8 mouse cellular contexts compared by ENCODE assay signal in the genomic region with DNA sequence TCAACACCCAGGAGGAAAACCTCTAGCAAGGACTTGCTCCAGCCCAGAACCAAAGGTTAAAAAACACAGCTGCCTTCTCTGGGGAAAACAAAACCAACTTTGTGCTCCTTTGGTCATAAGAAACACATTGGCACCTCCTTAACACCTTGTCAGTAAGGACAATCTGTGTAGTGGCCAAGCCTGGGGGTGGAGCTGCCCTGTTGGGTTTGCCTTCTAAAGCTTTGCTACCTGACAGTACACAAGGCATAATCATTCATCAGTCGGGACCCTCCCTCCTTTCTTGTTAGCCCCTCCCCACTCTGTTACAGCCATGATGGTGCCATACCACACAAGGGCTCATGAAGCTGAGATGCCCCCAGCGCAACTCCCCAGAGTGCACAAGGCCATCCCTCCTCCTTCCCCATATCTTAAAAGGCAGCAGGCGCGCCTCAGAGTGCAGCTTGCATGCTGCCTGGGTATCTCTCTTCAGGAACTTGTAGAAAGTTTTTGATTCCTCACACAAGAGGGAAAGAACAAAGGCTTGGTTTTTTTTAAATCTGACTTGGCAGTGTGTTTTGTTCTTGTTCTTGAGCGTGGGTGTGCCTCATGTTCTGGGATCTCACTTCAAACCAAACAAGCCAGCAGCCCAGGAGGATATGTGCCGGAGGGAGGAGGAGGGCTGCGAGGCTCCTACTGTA.
DNase-seq lines count a peak whose midpoint lies in the region; ATAC-seq and TF ChIP-seq lines count a peak whose summit lies in the region.

No protein-coding gene starts in this region.

- no peak for ATAC-seq in limb, embryonic 15.5 days (ENCODE audit: insufficient number of reproducible peaks, low FRiP score, low TSS enrichment, low read depth)

- H3K4me2 ChIP-seq in limb, embryonic 15.5 days: no peak overlapping the region

- no peak for TF ChIP-seq CTCF in gastrocnemius, adult 2 months (IDR thresholded peaks at IDR 0.05)

- 53% methylated on average over 7 of the region's 7 CpGs for WGBS in limb, embryonic 15.5 days

- H3K36me3 ChIP-seq in limb, embryonic 15.5 days: no peaks in the 10 kb centered on the region

- H3K4me3 ChIP-seq in gastrocnemius, adult 2 months: no peak overlapping the region
- H3K4me3 ChIP-seq in limb, embryonic 15.5 days: no peak overlapping the region

- no peaks in the 10 kb centered on the region for H3K27me3 ChIP-seq in limb, embryonic 15.5 days

- peak overlapping the region; percentile 62 for H3K27ac ChIP-seq in gastrocnemius, adult 2 months
- H3K27ac ChIP-seq in limb, embryonic 15.5 days: peak overlapping the region; percentile 61

- H3K9me3 ChIP-seq in limb, embryonic 15.5 days: no peaks in the 10 kb centered on the region

- peaks cover 31% of the 10 kb centered on the region for H3K4me1 ChIP-seq in limb, embryonic 15.5 days

- intact Hi-C loops in gastrocnemius, adult 2 months (cut with DNase I): no loop called here

- no peak overlapping the region for H3K9ac ChIP-seq in limb, embryonic 15.5 days

- DNase-seq in gastrocnemius, adult 2 months: no peak
- no peak for DNase-seq in gastrocnemius, adult 8-10 months (ENCODE audit: low spot score in 2 of 2)
- DNase-seq in right cerebral cortex, adult 2 months (ENCODE audit: low spot score in 2 of 2): peak; percentile 53 to 60
- no peak for DNase-seq in right cerebral cortex, postnatal 14 days
- DNase-seq in thymus, postnatal 25 days: peak; percentile 36
- no peak for DNase-seq in urinary bladder, postnatal 14 days (ENCODE audit: low spot score)
- no peak for DNase-seq in c-Kit-positive CD71-positive TER-119-positive erythroid progenitor cells, embryonic 14.5 days (ENCODE audit: low spot score)

Comparison
In these comparisons a context has a peak if more than half of its experiments do, and no peak if none do; other contexts are left out.
1. DNase-seq: peak in right cerebral cortex, adult 2 months (2 of 2) and thymus, postnatal 25 days (single experiment); none in gastrocnemius, adult 2 months (single experiment), gastrocnemius, adult 8-10 months (0 of 2), right cerebral cortex, postnatal 14 days (single experiment), urinary bladder, postnatal 14 days (single experiment) and c-Kit-positive CD71-positive TER-119-positive erythroid progenitor cells, embryonic 14.5 days (single experiment).